Mouse (Mus musculus) small intestine, adult 2 months (tissue): ENCODE measurements around the gene Uchl1.

ENCODE experiments used
- CTCF ChIP-seq: fragments of 200-500 bp; IDR thresholded peaks from 2 replicates; pipeline ENCODE4 v1.5.1; 2012; ENCODE audit warnings: low read depth, mild to moderate bottlenecking, control low read depth, inconsistent platforms, low read length, moderate library complexity, mixed read lengths; ENCODE audit not compliant: insufficient replicate concordance, insufficient read length; ENCODE audit errors: extremely low read depth
- POLR2A ChIP-seq: fragments of 200-500 bp; IDR thresholded peaks from 2 replicates; pipeline ENCODE4 v1.6.1; 2012; ENCODE audit warnings: low read depth, mild to moderate bottlenecking, control low read depth, inconsistent platforms, low read length, moderate library complexity

- TF ChIP-seq CTCF (no peak), POLR2A (no peak)
Observed at GRCm38 (mm10) chr5:66688286-66688685, 12.4 kb downstream of the Uchl1 start.
